Mouse (Mus musculus): Measurements from ENCODE around the gene Apobec4.
"Not testable (repeated sequence)": the region's sequence is repeated elsewhere in the genome, so short reads cannot be mapped to it uniquely, and the experiment has no call there.

The Apobec4 gene

DNA sequence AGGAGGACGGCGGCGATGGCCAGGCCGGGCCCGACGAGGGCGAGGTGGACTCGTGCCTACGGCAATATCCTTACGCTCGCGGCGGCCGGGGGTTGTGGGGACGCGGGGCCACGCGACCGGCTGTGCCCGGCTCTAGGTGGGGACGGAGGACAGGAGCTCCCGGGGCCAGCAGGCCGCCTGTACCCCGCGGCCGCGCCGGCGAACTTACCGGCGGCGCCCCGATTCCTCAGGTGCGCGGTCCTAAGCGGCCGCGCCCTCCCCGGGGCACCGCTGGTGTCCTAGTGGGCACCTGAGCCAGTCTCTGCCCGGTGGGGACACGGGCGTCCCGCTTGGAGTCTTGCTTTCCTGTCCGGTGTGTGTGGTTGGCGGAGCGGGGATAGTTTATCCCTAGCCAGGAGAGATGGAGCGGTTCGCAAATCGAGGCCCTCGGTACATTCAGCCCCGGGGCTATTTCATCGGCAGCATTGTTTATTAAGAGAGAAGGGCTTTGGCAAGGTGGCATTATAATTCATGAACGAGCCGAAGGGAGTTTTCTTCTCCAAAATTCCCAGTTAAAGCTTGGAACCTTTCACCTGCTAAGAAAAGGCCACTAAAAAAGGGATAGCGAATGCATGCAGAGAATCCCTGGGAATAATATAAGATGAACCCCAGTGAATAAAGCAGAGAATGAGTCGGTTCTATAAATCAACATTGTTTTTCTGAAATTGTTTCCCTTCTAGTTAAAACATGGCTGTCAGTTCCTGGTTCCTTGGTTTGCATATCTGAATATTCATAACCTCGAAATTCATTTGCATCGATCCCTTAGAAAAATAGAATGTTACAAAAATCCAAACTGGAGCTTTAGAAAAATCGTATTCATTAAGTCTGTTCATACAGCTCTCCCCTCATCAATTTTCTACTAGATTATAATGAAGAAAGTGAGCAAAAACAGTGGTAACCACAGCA lies 16.7 kb downstream of the Apobec4 start:
- DNase-seq: no peak

DNA sequence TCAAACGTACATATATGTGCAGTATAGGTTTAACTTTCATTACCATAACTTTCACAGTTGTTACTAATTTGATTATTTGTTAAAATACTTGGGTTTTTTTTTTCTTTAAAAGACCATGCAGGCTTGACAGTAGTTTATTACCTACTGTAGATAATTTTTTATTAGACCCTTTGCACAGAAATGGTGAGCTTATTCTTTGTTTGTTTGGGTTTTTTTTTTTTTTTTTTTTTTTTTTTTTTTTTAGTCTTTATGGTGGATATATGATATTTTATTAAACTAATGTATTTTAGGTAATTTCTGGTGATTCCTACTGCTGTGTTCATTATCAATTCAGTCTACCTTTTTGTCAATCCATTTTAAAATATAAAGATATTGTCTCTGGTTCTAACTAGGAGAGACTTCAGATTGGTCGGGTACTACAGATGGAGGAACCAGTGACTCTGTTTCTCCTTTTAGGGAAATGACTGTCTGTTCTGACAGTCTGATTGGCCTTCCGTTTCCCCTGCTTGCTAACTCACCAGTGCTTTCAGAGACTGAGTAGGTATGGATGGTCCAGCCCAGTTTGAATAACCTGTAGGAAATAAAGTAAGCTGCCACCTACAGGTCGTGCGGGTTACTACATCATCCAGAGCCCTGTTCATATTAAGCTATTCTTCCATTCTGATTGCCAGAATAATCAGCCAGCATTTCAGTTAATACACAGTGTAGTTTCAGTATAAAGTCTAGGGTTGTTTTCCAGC lies 17.6 kb downstream of the Apobec4 start:
- DNase-seq: peak; percentile 81

DNA sequence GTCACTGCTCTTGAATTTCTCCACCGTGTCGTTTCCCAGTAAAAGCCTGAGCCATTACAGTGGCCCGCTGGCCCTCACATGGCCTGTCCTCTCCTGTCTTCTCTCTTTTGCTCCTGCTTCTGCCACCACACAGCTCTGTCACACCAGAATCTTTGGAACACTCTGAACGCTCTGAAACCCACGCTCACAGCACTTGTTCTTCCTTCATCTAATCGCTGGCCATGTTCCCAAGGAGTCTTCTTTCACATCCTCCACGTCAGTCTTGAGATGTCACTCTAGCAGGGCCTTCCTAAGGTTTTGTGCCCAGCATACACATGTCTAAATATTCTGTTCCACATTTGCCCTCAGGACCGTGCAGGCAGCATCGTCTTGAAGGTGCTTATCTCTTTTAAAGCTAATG lies 20.7 kb downstream of the Apobec4 start:
- no peak for DNase-seq

DNA sequence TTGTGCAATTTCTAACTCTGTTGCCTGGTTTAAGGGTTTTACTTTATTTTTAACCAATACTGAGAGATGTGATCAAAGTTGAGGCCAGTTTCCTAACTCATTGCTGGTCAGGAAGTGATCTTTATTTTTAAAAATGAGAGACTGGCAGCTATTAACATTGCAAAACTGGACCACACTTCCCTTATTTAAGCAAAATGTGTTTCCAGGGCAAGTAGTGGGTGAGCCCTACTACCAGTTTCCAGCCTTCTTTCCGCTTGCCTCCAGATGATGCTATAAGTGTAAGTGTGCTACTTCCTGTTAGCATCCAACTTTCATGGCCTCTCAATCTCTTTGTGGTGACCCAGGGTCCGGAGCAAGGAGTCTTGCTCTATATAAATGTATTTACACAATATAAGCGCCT lies 24.2 kb downstream of the Apobec4 start:
- not testable (repeated sequence) for DNase-seq

DNA sequence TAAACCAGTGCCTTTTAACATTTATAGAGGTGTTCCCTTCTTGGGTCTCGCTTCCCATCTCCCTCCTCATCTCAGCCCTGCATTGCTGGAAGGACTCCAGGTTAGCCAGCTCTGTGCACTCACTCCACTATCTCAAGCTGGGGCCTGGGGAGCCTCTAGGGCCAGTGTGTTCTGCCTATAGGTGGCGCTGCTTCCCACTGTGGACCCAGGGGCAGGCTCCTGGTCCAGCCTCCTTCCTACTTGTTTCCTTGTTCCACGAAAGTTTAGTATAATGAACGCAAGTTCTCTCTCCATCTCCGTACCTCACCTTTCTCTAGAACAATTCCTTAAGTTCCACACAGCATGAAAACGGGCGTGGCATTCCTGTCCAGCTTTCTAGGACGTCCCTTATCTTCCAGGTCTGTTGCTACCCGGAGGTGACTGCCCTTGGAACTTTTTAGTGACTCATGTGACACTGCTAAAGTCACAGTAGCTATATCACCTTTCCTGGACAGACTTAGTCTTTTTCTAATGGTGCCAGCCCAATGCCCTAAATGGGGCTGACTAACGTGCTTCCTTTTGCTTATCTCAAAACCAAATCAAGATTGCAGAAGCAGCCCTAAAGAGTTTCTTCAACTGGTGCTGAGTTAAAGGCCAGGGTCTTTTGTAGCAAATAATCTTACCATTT lies 28.9 kb downstream of the Apobec4 start:
- DNase-seq: peak; percentile 25

DNA sequence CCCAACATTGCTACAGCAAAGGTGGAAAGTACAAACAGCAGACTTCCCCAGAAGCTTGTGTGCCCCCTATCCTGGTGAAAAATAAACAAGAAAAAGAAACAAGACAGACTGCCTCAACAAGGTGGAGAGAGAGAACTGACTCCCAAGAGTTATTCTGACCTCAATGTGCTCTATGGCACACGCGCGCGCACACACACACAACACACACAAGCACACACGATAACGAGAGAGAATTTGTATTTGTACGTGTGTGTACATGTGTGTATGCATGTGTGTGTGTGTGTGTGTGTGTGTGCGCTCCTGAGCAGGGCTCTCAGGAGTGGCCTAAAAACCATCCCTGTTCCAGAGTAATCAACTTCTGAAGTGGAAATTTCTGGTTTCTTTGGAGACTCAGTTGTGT lies 34.3 kb downstream of the Apobec4 start:
- DNase-seq: no peak

DNA sequence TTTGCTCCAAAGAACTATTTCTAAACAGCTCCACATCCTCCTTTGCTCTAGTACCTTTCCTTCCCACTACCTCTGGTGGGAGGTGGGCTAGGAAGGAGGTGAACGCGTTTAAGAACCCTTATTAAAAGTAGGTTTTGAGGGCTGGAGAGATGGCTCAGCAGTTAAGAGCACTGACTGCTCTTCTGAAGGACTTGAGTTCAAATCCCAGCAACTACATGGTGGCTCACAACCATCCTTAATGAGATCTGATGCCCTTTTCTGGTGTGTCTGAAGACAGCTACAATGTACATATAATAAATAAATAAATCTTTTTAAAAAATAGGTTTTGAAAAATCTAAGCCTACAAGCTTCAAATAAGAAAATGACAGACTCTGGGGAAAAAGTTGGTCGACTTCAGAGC lies 35.1 kb downstream of the Apobec4 start:
- DNase-seq: not testable (repeated sequence)

DNA sequence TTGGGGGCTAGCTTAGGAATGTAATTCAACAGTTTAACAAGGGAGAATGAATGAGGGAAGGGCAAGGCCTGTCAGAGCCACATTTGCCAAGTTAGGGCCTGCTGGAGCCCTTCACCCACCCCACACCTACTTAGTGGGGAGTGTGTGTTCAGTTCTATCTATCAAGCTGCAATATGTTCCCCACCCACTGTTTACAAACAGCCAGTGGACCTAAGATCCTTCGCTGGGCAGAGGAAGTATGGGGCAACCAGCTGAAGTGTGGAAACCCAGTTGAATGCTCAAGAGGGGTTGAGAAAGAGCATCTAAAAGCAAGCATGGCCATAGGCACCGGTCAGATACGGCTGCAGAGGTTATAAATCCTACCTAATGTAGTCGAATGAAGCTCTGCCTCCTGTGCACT lies 36.6 kb downstream of the Apobec4 start:
- no peak for DNase-seq

DNA sequence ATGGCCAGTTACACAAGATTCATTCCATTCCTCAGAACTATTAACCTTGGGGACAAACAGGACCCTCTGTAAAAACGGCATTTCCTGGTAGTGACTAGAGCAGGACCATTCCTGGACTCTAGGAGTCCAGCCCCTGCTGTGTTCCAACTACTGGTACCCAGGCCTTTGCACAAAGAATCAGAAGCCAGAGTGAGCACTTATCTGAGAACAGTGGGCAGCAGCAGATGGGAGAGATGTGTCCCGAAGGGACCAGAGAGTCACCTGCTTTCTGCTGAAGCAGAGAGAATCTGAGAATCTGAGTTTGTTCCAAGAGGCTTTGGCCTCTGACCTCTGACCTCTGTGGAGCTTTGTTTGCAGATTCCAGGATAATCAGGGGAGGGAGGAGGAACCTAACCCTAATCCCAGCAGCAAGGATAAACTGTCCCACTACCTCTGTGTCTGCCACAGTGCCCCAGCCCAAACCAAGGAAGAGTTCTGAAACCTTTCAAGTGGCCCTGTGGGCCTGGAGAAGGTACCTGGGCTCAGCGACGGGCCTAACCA lies 37.8 kb downstream of the Apobec4 start:
- DNase-seq: no peak

DNA sequence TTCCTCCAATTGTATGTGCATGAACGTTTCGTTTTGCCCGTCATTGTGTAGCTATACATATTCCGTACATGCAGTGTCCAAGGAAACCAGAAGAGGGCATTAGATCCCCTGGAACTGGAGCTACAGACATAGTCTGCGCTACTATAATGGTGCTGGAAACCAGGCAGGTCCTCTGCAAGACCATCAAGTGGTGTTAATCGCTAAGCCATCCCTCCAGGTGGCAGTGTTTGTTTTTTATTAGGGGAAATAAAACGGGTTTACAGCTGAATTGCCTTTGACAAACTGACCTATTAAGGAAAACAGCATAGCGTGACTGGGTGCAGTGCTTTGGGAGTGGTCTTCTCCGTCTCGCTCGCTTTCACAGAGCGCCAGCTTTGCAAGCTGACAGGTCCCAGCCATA lies 39.9 kb downstream of the Apobec4 start:
- DNase-seq: no peak

DNA sequence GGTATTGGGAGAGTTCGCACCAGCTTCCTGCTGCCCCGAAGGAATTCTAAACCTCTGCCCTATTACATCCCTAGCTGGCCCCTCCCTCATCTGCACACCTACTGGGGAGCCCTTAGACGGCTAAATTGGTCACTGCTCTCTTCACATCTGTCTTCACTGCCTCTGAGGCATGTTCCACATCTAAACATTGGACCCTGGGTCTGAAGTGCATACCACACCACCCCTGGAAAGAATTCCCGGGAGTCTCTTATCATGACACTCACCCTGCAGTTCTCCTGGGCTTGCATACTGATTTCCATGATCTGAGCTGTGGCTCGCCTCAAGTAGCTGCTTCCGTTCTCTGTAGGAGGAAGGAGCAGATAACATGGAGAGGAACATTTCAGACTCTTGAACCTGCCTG lies 40.5 kb downstream of the Apobec4 start:
- no peak for DNase-seq

DNA sequence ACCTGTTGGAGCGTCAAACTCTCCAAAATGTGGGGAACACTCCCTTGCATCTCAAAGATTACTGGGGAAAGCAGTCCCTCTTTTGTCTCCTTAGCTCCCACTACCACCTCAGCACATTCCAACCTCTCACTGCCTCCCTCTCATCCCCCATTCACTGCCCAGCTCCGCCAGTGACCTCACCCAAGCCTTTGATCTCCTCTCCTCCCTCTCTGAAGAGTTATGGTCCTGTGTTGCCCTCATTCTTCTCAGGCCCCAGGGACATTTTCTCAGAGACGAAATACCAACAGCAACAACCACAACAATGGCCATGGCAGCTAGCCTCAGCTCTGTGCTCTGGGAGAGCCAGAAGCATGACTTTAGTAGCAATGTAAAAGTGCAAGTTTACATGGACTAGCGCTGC lies 40.9 kb downstream of the Apobec4 start:
- DNase-seq: no peak

DNA sequence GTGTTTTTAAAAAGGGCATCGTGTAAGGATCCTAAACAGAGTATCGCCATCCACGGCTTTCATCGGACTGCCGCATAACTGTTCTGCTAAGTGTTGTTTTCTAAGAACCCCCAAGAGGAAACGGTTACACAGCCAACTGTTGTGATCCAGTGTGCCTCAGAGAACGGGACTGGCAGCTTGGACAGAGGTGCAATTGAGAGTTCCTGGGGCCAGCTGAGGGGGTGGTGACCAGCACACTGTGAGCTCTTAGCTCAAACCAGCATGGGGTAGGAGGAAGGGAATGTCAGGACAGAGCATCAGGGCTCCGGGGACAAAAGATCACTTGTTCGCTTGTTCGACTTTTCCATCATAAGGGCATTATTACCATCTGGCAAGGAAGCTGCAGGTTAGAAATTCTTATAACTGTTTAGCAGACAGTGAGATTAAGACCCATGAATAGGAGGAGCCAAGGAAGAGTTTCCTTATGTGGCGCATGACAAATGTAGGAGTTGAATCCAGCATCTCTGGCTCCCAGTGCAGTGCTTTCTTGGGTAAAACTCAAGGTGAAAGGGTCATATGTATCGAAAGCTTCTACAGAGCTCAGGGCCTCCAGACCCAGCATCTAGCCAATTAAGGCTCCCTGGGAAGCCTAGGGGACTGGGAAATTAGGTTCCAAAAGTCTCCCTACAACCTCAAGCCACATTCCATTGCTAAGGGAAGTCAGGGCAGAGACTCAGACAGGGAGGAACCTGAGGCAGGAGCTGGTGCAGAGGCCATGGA lies 42.6 kb downstream of the Apobec4 start:
- peak; percentile 40 for DNase-seq

DNA sequence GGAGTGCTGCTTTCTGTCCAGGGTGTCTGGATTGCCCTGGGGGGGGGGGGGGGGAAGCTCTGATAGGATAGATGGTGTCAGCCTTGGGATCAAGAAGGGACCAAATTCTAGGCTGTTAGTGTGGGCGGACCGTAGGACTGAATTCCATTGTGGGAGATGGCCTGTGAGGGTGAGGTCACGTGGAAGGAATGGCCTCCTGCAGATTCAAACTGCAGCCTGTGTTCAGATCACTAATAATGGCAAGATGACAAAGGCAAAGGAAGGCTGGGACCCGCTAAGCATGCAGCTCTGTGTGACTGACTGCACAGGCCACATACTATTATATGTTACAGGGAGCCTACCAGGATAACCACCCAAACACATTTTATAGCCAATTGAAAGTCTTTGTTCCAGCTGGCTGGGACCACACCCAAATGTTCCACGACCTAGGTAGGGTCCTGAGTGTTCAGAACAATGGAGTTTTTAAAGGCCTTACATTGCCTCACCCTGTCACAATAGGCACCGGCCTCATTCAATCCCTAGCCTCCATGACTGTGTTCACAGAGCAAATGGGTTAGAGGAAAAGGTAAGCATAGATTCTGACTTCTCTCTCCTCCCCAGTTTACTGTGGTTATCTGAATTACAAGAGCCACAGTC lies 43.3 kb downstream of the Apobec4 start:
- DNase-seq: no peak

DNA sequence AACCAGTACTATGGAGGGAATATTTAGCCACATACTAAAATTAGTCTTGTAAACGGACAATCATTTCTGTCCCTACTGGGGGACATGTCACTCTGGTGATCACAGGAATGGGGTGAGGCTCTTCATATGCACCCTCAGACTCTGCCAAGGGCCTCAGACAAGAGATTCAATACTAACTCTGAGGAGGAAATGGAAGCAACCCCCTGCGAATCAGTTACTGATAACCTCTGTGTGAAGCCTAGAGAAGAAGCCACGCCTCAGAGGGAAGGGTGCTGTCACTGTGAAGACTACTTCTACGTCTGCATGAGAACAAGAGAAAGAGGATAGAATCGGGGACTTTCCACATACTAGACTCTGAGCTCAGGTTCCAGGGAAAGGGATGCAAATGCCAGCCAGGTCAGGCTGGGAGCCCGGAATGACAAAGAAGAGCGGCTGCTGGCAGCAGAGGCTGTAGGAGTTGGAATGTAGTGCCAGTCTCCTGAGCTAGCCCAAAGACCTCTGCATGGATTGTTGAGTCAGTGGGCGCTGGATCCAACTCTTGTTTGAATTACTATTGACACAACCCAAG lies 45.4 kb downstream of the Apobec4 start:
- DNase-seq: no peak

DNA sequence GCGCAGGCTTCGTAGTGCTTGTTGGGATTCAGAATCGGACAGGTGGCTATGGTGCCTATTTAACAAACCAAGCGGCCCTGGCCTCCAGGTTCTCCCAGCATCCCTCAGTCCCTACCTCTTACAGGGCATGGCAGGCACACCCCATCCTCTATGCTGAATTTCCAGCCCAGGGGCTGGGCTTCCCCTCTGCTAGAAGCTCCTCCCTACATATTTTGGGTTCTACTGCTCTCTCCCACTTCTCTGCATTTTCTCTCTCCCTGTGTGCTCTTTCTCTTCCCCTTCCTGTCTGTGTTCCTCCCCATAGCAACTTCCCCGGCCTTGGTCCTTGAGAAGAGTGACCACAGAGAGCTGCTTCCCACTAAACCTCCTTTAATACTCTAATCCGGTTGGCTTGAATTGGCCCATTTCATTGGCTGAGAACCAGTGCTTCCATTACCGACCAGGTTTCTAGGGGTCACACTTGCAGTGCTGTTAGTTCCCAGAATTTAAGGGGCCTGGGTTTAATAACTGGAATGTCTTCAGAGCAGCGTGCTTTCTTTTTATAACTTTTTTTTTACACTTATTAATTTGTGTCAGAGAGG lies 46.4 kb downstream of the Apobec4 start:
- no peak for DNase-seq

DNA sequence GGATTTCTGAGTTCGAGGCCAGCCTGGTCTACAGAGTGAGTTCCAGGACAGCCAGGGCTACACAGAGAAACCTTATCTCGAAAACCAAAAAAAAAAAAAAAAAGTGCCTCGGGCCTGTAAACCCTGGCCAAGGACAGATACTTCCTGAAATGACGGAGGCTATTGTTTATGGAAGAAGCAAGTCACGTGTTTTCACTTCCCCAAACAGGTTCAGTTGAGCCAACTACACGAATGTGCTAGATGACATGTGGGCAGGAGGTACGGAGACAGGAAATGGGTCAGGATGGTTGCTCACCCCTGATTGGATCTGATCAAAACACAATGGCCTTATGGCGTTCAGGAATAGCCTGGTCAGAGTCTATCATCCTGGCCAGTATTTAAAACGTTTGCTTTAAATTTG lies 47.8 kb downstream of the Apobec4 start:
- no peak for DNase-seq

DNA sequence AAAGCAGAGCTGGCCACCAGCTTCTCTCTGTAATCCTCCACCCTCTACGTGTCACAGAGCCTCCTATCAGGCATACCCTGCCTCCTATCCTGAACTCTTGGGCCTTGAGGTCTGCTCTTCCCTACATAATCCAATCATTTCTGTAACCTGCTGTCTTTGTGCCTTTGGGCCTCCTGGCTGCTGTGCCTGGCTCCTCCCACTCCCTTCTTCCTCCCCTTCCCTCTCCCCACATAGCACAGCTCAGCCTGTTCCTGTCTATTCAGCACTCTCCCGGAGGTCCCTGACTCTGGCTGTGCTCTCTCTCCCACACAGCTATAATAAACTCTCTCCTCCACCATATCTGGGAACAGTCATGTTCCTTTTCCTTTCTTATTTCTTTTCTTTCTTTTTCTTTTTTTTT lies 49.5 kb downstream of the Apobec4 start, which contains the start of gene Ncf2:
Ncf2 (plus strand) TSS at position 298 of the 400 bp plus-strand sequence.
- no peak for DNase-seq

DNA sequence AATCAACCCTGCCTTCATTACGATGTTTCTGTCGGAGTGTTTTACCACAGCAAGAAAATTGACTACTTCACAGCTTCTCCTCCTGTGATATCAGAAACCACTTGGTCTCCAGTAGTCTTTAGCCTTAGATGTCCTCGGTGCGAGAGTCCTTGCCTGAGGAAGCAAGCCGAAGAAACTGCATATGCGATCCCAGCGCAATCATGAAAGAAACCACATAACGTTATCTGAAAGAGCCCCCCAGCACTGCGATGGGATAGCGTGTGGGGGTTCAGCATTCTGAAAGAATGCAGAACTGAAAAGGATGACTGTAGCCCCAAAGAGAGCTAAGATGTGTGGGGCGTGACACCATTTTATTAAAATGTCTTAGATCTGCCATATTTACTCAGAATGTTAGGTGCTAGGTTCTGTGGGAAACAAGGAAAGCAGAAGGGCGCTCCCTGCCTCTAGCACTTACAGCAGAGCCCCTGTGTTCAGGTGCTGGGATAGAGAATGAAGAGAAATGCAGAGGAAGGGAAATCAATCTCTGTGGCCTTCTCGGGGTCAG lies 50.4 kb downstream of the Apobec4 start:
- DNase-seq: no peak

DNA sequence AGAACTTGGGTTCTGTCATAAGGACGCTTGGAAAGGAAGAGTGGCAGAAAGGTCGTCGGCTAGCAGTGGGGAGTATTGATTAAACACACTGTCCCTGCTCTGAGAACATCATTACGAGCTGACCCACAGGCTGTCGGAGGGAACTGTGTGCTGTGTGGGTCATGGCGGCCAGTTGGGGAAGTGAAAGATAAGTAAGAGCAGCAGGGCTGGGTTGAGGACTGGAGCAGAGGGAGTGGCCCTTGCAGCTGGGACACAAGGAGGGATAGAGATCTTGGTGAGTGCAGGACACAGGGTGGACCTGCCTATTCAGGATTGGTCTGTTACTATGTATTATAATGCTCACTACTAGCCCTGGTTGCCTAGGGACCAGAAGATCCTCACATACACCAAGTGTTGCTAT lies 54.6 kb downstream of the Apobec4 start:
- no peak for DNase-seq

Measured in cerebellum, adult 11-12 months (tissue).